In genomic region chr15:27246302-27246701, GRCm38 (mm10) we compare ENCODE assay signal across 11 mouse cellular contexts.
DNase-seq lines count a peak whose midpoint lies in the region; ATAC-seq and TF ChIP-seq lines count a peak whose summit lies in the region.
"Had no signal": no experiment of that assay in that cellular context is flagged by ENCODE, and none has a peak within 500 bp of the region (broad histone marks: within the 10 kb centered on the region; RNA-seq: fewer than 3 reads in every experiment).

No protein-coding gene starts in this region.

- no peaks in the 10 kb centered on the region for H3K27me3 ChIP-seq in heart, embryonic 14.5 days (ENCODE audit: control insufficient read depth, insufficient read depth, low read length)
- no peaks in the 10 kb centered on the region for H3K27me3 ChIP-seq in forebrain, postnatal 0 days (ENCODE audit: insufficient read depth, low read length)
- H3K27me3 ChIP-seq: embryonic facial prominence, embryonic 15.5 days; hindbrain, embryonic 15.5 days had no signal

- peaks cover 3 to 19% of the 10 kb centered on the region in 2 experiments for H3K4me1 ChIP-seq in heart, embryonic 14.5 days (ENCODE audit: control insufficient read depth in 2 of 2, insufficient read depth in 2 of 2, low read length in 2 of 2)
- no peaks in the 10 kb centered on the region for H3K4me1 ChIP-seq in forebrain, postnatal 0 days (ENCODE audit: insufficient read depth)
- H3K4me1 ChIP-seq: embryonic facial prominence, embryonic 15.5 days; hindbrain, embryonic 15.5 days had no signal

- H3K4me2 ChIP-seq in heart, embryonic 14.5 days (ENCODE audit: low read length), result peak overlapping the region; percentile 24; the same call in 1 of the 2 replicates
- no peak overlapping the region for H3K4me2 ChIP-seq in forebrain, postnatal 0 days (ENCODE audit: low read depth)
- H3K4me2 ChIP-seq: embryonic facial prominence, embryonic 15.5 days; hindbrain, embryonic 15.5 days had no signal

- peak overlapping the region; percentile 17 to 57; a peak in 2 of 4 replicates for H3K27ac ChIP-seq in heart, embryonic 14.5 days (replicated peaks in 1 of 2; ENCODE audit: control insufficient read depth in 1 of 2, insufficient read depth in 1 of 2, low read depth in 2 of 2, low read length in 2 of 2)
- no peak overlapping the region for H3K27ac ChIP-seq in forebrain, postnatal 0 days (ENCODE audit: low read depth, low read length)
- H3K27ac ChIP-seq: embryonic facial prominence, embryonic 15.5 days; hindbrain, embryonic 15.5 days; left cerebral cortex, adult 2 months had no signal

- WGBS in heart, embryonic 14.5 days, result 2% methylated on average over 3 of the region's 3 CpGs
- WGBS in forebrain, postnatal 0 days, result 54% methylated on average over 3 of the region's 3 CpGs

- DNase-seq in urinary bladder, postnatal 14 days (ENCODE audit: low spot score), result peak; percentile 9
- DNase-seq in urinary bladder, postnatal 4 days (ENCODE audit: low spot score in 2 of 2), result no peak
- DNase-seq in kidney, postnatal 36 days, result peak; percentile 32 to 39
- no peak for DNase-seq in forebrain, postnatal 0 days
- no peak for DNase-seq in B cell, adult 2 months
- DNase-seq in layer of hippocampus, adult 18-20 months (ENCODE audit: low spot score in 2 of 2), result no peak
- DNase-seq: cerebellum, adult 9-11 months had no signal

- no peak overlapping the region for H3K4me3 ChIP-seq in heart, embryonic 14.5 days (ENCODE audit: control insufficient read depth in 1 of 2, insufficient read depth in 1 of 2, low read depth in 1 of 2, low read length in 2 of 2)
- no peak overlapping the region for H3K4me3 ChIP-seq in forebrain, postnatal 0 days (ENCODE audit: low read depth, low read length)
- H3K4me3 ChIP-seq: embryonic facial prominence, embryonic 15.5 days; hindbrain, embryonic 15.5 days; left cerebral cortex, adult 2 months had no signal

- no peaks in the 10 kb centered on the region for H3K9me3 ChIP-seq in heart, embryonic 14.5 days (ENCODE audit: control insufficient read depth, low read length)
- no peaks in the 10 kb centered on the region for H3K9me3 ChIP-seq in forebrain, postnatal 0 days (ENCODE audit: low read length)
- H3K9me3 ChIP-seq: embryonic facial prominence, embryonic 15.5 days; hindbrain, embryonic 15.5 days had no signal

- H3K9ac ChIP-seq in heart, embryonic 14.5 days (ENCODE audit: low read length), result no peak overlapping the region
- H3K9ac ChIP-seq in forebrain, postnatal 0 days, result no peak overlapping the region
- H3K9ac ChIP-seq: embryonic facial prominence, embryonic 15.5 days; hindbrain, embryonic 15.5 days had no signal

- ATAC-seq in heart, embryonic 14.5 days (ENCODE audit: insufficient number of reproducible peaks, insufficient read depth, low FRiP score, low read depth), result peak; percentile 86
- no peak for ATAC-seq in forebrain, postnatal 0 days

- TF ChIP-seq CTCF in forebrain, postnatal 0 days (IDR thresholded peaks at IDR 0.05; ENCODE audit: low read depth), result no peak

- no peaks in the 10 kb centered on the region for H3K36me3 ChIP-seq in heart, embryonic 14.5 days (ENCODE audit: control insufficient read depth, insufficient read depth, low read length)
- H3K36me3 ChIP-seq in forebrain, postnatal 0 days (ENCODE audit: insufficient read depth), result no peaks in the 10 kb centered on the region
- H3K36me3 ChIP-seq: embryonic facial prominence, embryonic 15.5 days; hindbrain, embryonic 15.5 days had no signal

Comparison
In these comparisons a context has a peak if more than half of its experiments do, and no peak if none do; other contexts are left out.
1. DNase-seq: peak in urinary bladder, postnatal 14 days (single experiment) and kidney, postnatal 36 days (2 of 2); none in urinary bladder, postnatal 4 days (0 of 2), forebrain, postnatal 0 days (single experiment), B cell, adult 2 months (0 of 2) and layer of hippocampus, adult 18-20 months (0 of 2).